Mouse (Mus musculus): ENCODE data around the gene Dbt.

Dbt gene

GRCm38 (mm10) chr3:116512904-116513716 lies at the start of gene Dbt:
Gene Dbt (plus strand): TSS chr3:116513070.
- peak; percentile 77 for DNase-seq (ENCODE audit: low spot score)

- no peak for DNase-seq (ENCODE audit: low spot score)
Measured at GRCm38 (mm10) chr3:116464318-116464717, 48.6 kb upstream of the Dbt start.

GRCm38 (mm10) chr3:116465709-116466108 lies 47.2 kb upstream of the Dbt start:
- no peak for DNase-seq (ENCODE audit: low spot score)

- DNase-seq (ENCODE audit: low spot score): no peak
Measured at GRCm38 (mm10) chr3:116474602-116475001, 38.3 kb upstream of the Dbt start.

GRCm38 (mm10) chr3:116476686-116477298 lies 36.1 kb upstream of the Dbt start:
- no peak for DNase-seq (ENCODE audit: low spot score)

- DNase-seq (ENCODE audit: low spot score): no peak
Measured at GRCm38 (mm10) chr3:116477351-116477750, 35.5 kb upstream of the Dbt start.

- DNase-seq (ENCODE audit: low spot score): no peak
Measured at GRCm38 (mm10) chr3:116480119-116480518, 32.8 kb upstream of the Dbt start.

- no peak for DNase-seq (ENCODE audit: low spot score)
Measured at GRCm38 (mm10) chr3:116480937-116481336, 31.9 kb upstream of the Dbt start.

- no peak for DNase-seq (ENCODE audit: low spot score)
Measured at GRCm38 (mm10) chr3:116482724-116483123, 30.1 kb upstream of the Dbt start.

GRCm38 (mm10) chr3:116483271-116483670 lies 29.6 kb upstream of the Dbt start:
- no peak for DNase-seq (ENCODE audit: low spot score)

GRCm38 (mm10) chr3:116490920-116491319 lies 21.9 kb upstream of the Dbt start:
- DNase-seq (ENCODE audit: low spot score): no peak

GRCm38 (mm10) chr3:116491923-116492454 lies 20.9 kb upstream of the Dbt start:
- no peak for DNase-seq (ENCODE audit: low spot score)

GRCm38 (mm10) chr3:116493658-116494057 lies 19.2 kb upstream of the Dbt start:
- no peak for DNase-seq (ENCODE audit: low spot score)

GRCm38 (mm10) chr3:116495671-116496070 lies 17.2 kb upstream of the Dbt start:
- DNase-seq (ENCODE audit: low spot score): no peak

GRCm38 (mm10) chr3:116507772-116508351 lies 5.0 kb upstream of the Dbt start, which contains the start of gene Rtca:
Gene Rtca (minus strand): TSS chr3:116508208.
- DNase-seq (ENCODE audit: low spot score): peak; percentile 98

- no peak for DNase-seq (ENCODE audit: low spot score)
Measured at GRCm38 (mm10) chr3:116512151-116512903, 543 bp upstream of the Dbt start.

- no peak for DNase-seq (ENCODE audit: low spot score)
Measured at GRCm38 (mm10) chr3:116520141-116520761, 7.4 kb downstream of the Dbt start.

GRCm38 (mm10) chr3:116529741-116530140 lies 16.9 kb downstream of the Dbt start:
- no peak for DNase-seq (ENCODE audit: low spot score)

- no peak for DNase-seq (ENCODE audit: low spot score)
Measured at GRCm38 (mm10) chr3:116530826-116531225, 18.0 kb downstream of the Dbt start.

- DNase-seq (ENCODE audit: low spot score): no peak
Measured at GRCm38 (mm10) chr3:116536428-116537199, 23.7 kb downstream of the Dbt start.

- no peak for DNase-seq (ENCODE audit: low spot score)
Measured at GRCm38 (mm10) chr3:116537200-116537573, 24.3 kb downstream of the Dbt start.

Data from adipocyte (in vitro differentiated cells).